Mouse (Mus musculus) hindbrain, embryonic 15.5 days (tissue): Measurements from ENCODE around the gene Sptbn4. TPM values are rescaled to one million over a fixed set of nuclear protein-coding genes. Genes with fewer than 3 reads are reported as not detected.
A peak's percentile ranks its signal among the peaks of the same experiment; 100 is the strongest.

Experiments
- ATAC-seq: fragments of 200-750 bp; cut with Nextera tagmentation; 2 replicates; pipeline ENCODE4 v1.8.0; 2017; ENCODE audit warnings: low read depth, moderate number of reproducible peaks, moderate TSS enrichment; ENCODE audit not compliant: low FRiP score
- H3K27ac ChIP-seq: fragments of 300-500 bp; sonication (generic); replicated peaks from 2 replicates; pipeline ENCODE4 v1.5.1; 2015; ENCODE audit warnings: mild to moderate bottlenecking, inconsistent platforms
- H3K27me3 ChIP-seq: fragments of 300-500 bp; sonication (generic); 2 replicates; pipeline ENCODE4 v1.6.1; 2015; ENCODE audit warnings: control low read depth, inconsistent platforms
- H3K36me3 ChIP-seq: fragments of 300-500 bp; sonication (generic); 2 replicates; pipeline ENCODE4 v1.6.1; 2015; ENCODE audit warnings: control low read depth, inconsistent platforms
- H3K4me1 ChIP-seq: fragments of 300-500 bp; sonication (generic); replicated peaks from 2 replicates; pipeline ENCODE4 v1.6.1; 2015; ENCODE audit warnings: control low read depth, inconsistent platforms
- H3K4me2 ChIP-seq: fragments of 300-500 bp; sonication (generic); 2 replicates; pipeline ENCODE4 v1.6.1; 2015; ENCODE audit warnings: moderate library complexity, mild to moderate bottlenecking, inconsistent platforms
- H3K4me3 ChIP-seq: fragments of 300-500 bp; sonication (generic); 2 replicates; pipeline ENCODE4 v1.5.1; 2015; ENCODE audit warnings: mild to moderate bottlenecking, inconsistent platforms
- H3K9ac ChIP-seq: fragments of 300-500 bp; sonication (generic); 2 replicates; pipeline ENCODE4 v1.6.1; 2015; ENCODE audit warnings: inconsistent platforms
- H3K9me3 ChIP-seq: fragments of 300-500 bp; sonication (generic); 2 replicates; pipeline ENCODE4 v1.6.1; 2016; ENCODE audit warnings: control low read depth, inconsistent platforms
- WGBS: fragments of 180-500 bp; shearing (Covaris S2); methylation state at CpG from one replicate; pipeline ENCODE4 v1.1.7; 2015; 5-methylcytosine and 5-hydroxymethylcytosine counted together
- polyA plus RNA-seq: library from polyadenylated mRNA; unstranded; fragments of >200 nt; fragmentation: Nextera tagmentation; extraction: Ambion mirVana; gene quantifications from 2 replicates; pipeline ENCODE4 v1.2.1, GENCODE M21; 2015

Gene Sptbn4
- polyA plus RNA-seq, 1 experiment from 2014 or later, result 3.2 TPM

- peak overlapping the region; percentile 49 for H3K4me3 ChIP-seq
- H3K9ac ChIP-seq, result peak overlapping the region; percentile 52
- peaks cover 12% of the 10 kb centered on the region for H3K4me1 ChIP-seq
- ATAC-seq, result peak; percentile 62
- peaks cover 20% of the 10 kb centered on the region for H3K36me3 ChIP-seq
- peaks cover 89% of the 10 kb centered on the region for H3K27me3 ChIP-seq
- H3K27ac ChIP-seq, result no peak overlapping the region
- 2% methylated on average over 33 of the region's 68 CpGs for WGBS
- H3K4me2 ChIP-seq, result peak overlapping the region; percentile 89
- H3K9me3 ChIP-seq, result no peaks in the 10 kb centered on the region
Measured at GRCm38 (mm10) chr7:27396184-27397047, 51.1 kb downstream of the Sptbn4 start.

GRCm38 (mm10) chr7:27395521-27396183 lies 51.8 kb downstream of the Sptbn4 start:
- 2% methylated on average over 22 of the region's 22 CpGs for WGBS
- H3K4me2 ChIP-seq, result peak overlapping the region; percentile 89
- peak; percentile 40; the same call in 1 of the 2 replicates for ATAC-seq
- peaks cover 89% of the 10 kb centered on the region for H3K27me3 ChIP-seq
- peaks cover 22% of the 10 kb centered on the region for H3K36me3 ChIP-seq
- no peaks in the 10 kb centered on the region for H3K9me3 ChIP-seq
- no peak overlapping the region for H3K9ac ChIP-seq
- no peak overlapping the region for H3K27ac ChIP-seq
- H3K4me3 ChIP-seq, result peak overlapping the region; percentile 49
- peaks cover 12% of the 10 kb centered on the region for H3K4me1 ChIP-seq

- no peak for ATAC-seq
- Histone ChIP-seq H3K9ac (no peak overlapping the region), H3K4me3 (no peak overlapping the region), H3K4me1 (peaks cover 4% of the 10 kb centered on the region), H3K9me3 (no peaks in the 10 kb centered on the region), H3K4me2 (no peak overlapping the region), H3K27me3 (peaks cover 53% of the 10 kb centered on the region), H3K36me3 (peaks cover 10% of the 10 kb centered on the region), H3K27ac (no peak overlapping the region)
- WGBS, result 44% methylated on average over 16 of the region's 16 CpGs
Measured at GRCm38 (mm10) chr7:27391416-27391815, 56.1 kb downstream of the Sptbn4 start.

- no peak for ATAC-seq
Measured at GRCm38 (mm10) chr7:27389213-27389612, 58.3 kb downstream of the Sptbn4 start.

GRCm38 (mm10) chr7:27384731-27385130 lies 62.8 kb downstream of the Sptbn4 start:
- ATAC-seq, result no peak
- no peaks in the 10 kb centered on the region for H3K4me1 ChIP-seq
- H3K9me3 ChIP-seq, result no peaks in the 10 kb centered on the region
- no peaks in the 10 kb centered on the region; the same call in 1 of the 2 replicates for H3K27me3 ChIP-seq
- H3K4me2 ChIP-seq, result no peak overlapping the region
- 35% methylated on average over 4 of the region's 4 CpGs for WGBS
- H3K9ac ChIP-seq, result no peak overlapping the region
- H3K36me3 ChIP-seq, result no peaks in the 10 kb centered on the region
- H3K4me3 ChIP-seq, result no peak overlapping the region
- H3K27ac ChIP-seq, result no peak overlapping the region

More at GRCm38 (mm10) chr7:27389213-27389612, 58.3 kb downstream of the Sptbn4 start:
- WGBS, result 70% methylated on average over 6 of the region's 6 CpGs
- H3K27me3 ChIP-seq, result peaks cover 33% of the 10 kb centered on the region
- peaks cover 10% of the 10 kb centered on the region for H3K36me3 ChIP-seq
- no peak overlapping the region for H3K4me3 ChIP-seq
- H3K9me3 ChIP-seq, result no peaks in the 10 kb centered on the region
- H3K27ac ChIP-seq, result no peak overlapping the region
- H3K4me2 ChIP-seq, result no peak overlapping the region
- no peaks in the 10 kb centered on the region for H3K4me1 ChIP-seq
- H3K9ac ChIP-seq, result no peak overlapping the region

- Histone ChIP-seq H3K4me3 (no peak overlapping the region), H3K27ac (no peak overlapping the region), H3K9me3 (no peaks in the 10 kb centered on the region), H3K36me3 (no peaks in the 10 kb centered on the region), H3K4me2 (no peak overlapping the region), H3K4me1 (no peaks in the 10 kb centered on the region), H3K9ac (no peak overlapping the region), H3K27me3 (peaks cover 3% of the 10 kb centered on the region)
- 68% methylated on average over 5 of the region's 5 CpGs for WGBS
- ATAC-seq, result peak; percentile 65; the same call in 1 of the 2 replicates
Measured at GRCm38 (mm10) chr7:27384134-27384533, 63.4 kb downstream of the Sptbn4 start.

- Histone ChIP-seq H3K4me3 (no peak overlapping the region), H3K27ac (no peak overlapping the region), H3K9ac (no peak overlapping the region), H3K9me3 (no peaks in the 10 kb centered on the region), H3K27me3 (peaks cover 6% of the 10 kb centered on the region), H3K4me2 (no peak overlapping the region), H3K36me3 (no peaks in the 10 kb centered on the region), H3K4me1 (no peaks in the 10 kb centered on the region)
- ATAC-seq, result no peak
- 95% methylated on average over 1 of the region's 1 CpGs for WGBS
Measured at GRCm38 (mm10) chr7:27383233-27383632, 64.3 kb downstream of the Sptbn4 start.

- Histone ChIP-seq H3K9me3 (no peaks in the 10 kb centered on the region), H3K4me2 (no peak overlapping the region), H3K9ac (no peak overlapping the region), H3K36me3 (no peaks in the 10 kb centered on the region), H3K27ac (no peak overlapping the region), H3K4me3 (no peak overlapping the region), H3K27me3 (peaks cover 16% of the 10 kb centered on the region), H3K4me1 (no peaks in the 10 kb centered on the region)
- 58% methylated on average over 4 of the region's 4 CpGs for WGBS
- ATAC-seq, result no peak
Measured at GRCm38 (mm10) chr7:27381560-27381959, 65.9 kb downstream of the Sptbn4 start.

- Histone ChIP-seq H3K9me3 (no peaks in the 10 kb centered on the region), H3K36me3 (no peaks in the 10 kb centered on the region), H3K27me3 (peaks cover 21% of the 10 kb centered on the region), H3K4me3 (no peak overlapping the region), H3K27ac (no peak overlapping the region), H3K4me2 (no peak overlapping the region), H3K4me1 (no peaks in the 10 kb centered on the region), H3K9ac (no peak overlapping the region)
- no peak for ATAC-seq
- 62% methylated on average over 1 of the region's 1 CpGs for WGBS
Measured at GRCm38 (mm10) chr7:27381009-27381408, 66.5 kb downstream of the Sptbn4 start.

GRCm38 (mm10) chr7:27379836-27380235 lies 67.7 kb downstream of the Sptbn4 start:
- Histone ChIP-seq H3K4me1 (no peaks in the 10 kb centered on the region), H3K36me3 (no peaks in the 10 kb centered on the region), H3K4me3 (no peak overlapping the region), H3K4me2 (no peak overlapping the region), H3K27ac (no peak overlapping the region), H3K9ac (no peak overlapping the region), H3K27me3 (peaks cover 32% of the 10 kb centered on the region), H3K9me3 (no peaks in the 10 kb centered on the region)
- 72% methylated on average over 6 of the region's 6 CpGs for WGBS
- ATAC-seq, result no peak

- no peak for ATAC-seq
- Histone ChIP-seq H3K4me2 (no peak overlapping the region), H3K27ac (no peak overlapping the region), H3K9me3 (no peaks in the 10 kb centered on the region), H3K9ac (no peak overlapping the region), H3K4me1 (no peaks in the 10 kb centered on the region), H3K4me3 (no peak overlapping the region), H3K27me3 (peaks cover 44% of the 10 kb centered on the region), H3K36me3 (no peaks in the 10 kb centered on the region)
- 19% methylated on average over 4 of the region's 4 CpGs for WGBS
Measured at GRCm38 (mm10) chr7:27378431-27378830, 69.1 kb downstream of the Sptbn4 start.

- Histone ChIP-seq H3K4me2 (peak overlapping the region; percentile 11; the same call in 1 of the 2 replicates), H3K4me3 (no peak overlapping the region), H3K9me3 (no peaks in the 10 kb centered on the region), H3K27me3 (peaks cover 76% of the 10 kb centered on the region), H3K27ac (no peak overlapping the region), H3K9ac (no peak overlapping the region), H3K36me3 (peaks cover 20% of the 10 kb centered on the region), H3K4me1 (no peaks in the 10 kb centered on the region)
- WGBS, result 1% methylated on average over 22 of the region's 22 CpGs
- ATAC-seq, result peak; percentile 36; the same call in 1 of the 2 replicates
Measured at GRCm38 (mm10) chr7:27375274-27375673, 72.2 kb downstream of the Sptbn4 start.
